Mouse (Mus musculus) CH12.LX (cell line): ENCODE results near the gene Rora.

Experiments used
- CTCF ChIP-seq, 2 experiments: IDR thresholded peaks in 1 of 2; conservative IDR thresholded peaks in 1 of 2; 2 replicates each; pipeline ENCODE4 v1.5.1; 2011 to 2012; ENCODE audit warnings: low read depth in 2 of 2, low read length in 2 of 2, improper control_type of control experiment in 1 of 2, inconsistent platforms in 1 of 2, mild to moderate bottlenecking in 1 of 2, moderate library complexity in 1 of 2
- ELF1 ChIP-seq: IDR thresholded peaks from 2 replicates; pipeline ENCODE4 v1.6.1; 2014; ENCODE audit warnings: low read depth, mild to moderate bottlenecking, inconsistent platforms, low read length, improper control_type of control experiment
- POLR2A ChIP-seq: IDR thresholded peaks from 2 replicates; pipeline ENCODE4 v1.6.1; 2011; ENCODE audit warnings: low read depth, mild to moderate bottlenecking, improper control_type of control experiment, low read length

GRCm38 (mm10) chr9:68624981-68625380 is 28.6 kb upstream of the Rora start:
- no peak for TF ChIP-seq ELF1
- no peak for TF ChIP-seq POLR2A
- no peak for TF ChIP-seq CTCF (conservative IDR thresholded peaks at IDR 0.05 in 1 of 2, IDR thresholded peaks at IDR 0.05 in 1 of 2; ENCODE audit: low read depth in 2 of 2, low read length in 2 of 2)
